Mouse (Mus musculus) forelimb bud, embryonic 11.5 days (tissue): ENCODE results near the gene Tectb.
A peak's percentile ranks its signal among the peaks of the same experiment; 100 is the strongest.

Source experiments
- DNase-seq: peaks from one replicate; pipeline ENCODE4 v3.0.0-alpha.2; 2012; ENCODE audit warnings: low read depth, low spot score

The Tectb gene

GRCm38 (mm10) chr19:55208654-55209053 lies 28.1 kb downstream of the Tectb start:
- no peak for DNase-seq

DNA sequence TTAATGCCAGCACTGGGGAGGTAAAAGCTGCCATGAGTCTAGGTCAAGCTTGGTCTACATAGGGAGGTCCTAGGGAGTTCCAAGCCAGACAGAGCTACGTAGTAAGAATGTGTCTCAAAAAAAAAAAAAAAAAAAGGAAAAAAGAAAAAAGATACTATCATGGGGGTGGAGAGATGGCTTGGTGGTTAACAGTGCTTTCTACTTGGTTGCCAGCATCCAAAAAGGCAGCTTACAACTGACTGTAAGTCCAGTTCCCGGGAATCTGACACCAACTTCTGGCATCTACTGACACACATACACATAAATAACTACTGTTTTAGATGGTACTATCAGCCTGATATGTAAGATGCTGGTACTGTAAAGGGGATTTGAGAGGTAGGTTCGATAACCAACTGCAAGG lies 28.6 kb downstream of the Tectb start:
- DNase-seq, result no peak

- no peak for DNase-seq
These were observed 31.2 kb downstream of the Tectb start for GRCm38 (mm10) chr19:55211698-55212097.

DNA sequence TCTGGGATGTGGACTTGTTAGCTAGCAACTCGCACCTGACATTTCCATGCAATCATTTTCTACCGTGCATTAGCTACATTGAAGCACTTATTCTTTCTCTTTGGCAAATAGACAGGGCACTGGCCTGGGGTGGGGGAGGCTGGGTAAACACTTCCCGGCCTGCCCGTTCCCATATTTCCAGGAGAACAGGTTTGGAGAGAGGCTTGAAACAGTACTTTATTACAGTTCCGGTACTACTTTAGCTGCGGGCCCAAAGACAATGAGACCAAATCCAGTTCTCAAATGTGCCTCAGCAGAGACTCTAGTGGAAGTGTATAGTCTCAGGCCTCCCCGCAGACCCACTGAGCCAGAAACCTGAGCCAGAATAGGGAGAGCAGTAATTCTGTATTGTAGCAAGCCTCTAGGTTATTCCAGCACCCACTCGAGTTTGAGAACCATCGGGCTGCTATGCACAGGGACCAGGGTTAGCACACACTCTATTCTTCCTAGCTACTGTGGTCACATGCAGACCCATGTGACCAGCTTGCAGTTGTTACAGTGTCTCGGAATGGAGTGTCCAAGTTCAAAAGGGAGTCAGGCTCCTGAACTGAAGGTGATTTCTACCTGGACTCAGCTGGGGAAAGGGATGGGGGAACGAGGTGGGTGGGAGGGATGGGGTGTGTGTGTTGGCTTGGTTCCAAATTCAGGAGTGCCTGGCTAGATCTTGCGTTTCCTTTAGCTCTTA lies 33.2 kb downstream of the Tectb start:
- no peak for DNase-seq

DNA sequence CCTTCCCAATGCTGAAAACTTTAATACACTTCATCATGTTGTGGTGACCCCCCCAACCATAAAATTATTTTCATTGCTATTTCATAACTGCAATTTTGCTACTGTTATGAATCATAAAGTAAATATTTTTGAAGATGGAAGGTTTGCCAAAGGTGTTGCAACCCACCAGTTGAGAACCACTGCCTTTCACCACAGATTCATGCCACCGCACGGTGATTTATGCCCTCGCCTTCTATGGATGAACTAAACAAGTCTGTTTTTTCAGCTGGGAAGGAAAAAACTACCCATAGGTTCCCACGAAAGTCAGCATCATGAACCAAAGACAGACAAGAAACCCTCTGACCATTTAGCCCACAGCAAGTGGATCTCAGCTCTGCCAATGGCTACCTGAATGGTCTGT lies 36.3 kb downstream of the Tectb start:
- no peak for DNase-seq

DNA sequence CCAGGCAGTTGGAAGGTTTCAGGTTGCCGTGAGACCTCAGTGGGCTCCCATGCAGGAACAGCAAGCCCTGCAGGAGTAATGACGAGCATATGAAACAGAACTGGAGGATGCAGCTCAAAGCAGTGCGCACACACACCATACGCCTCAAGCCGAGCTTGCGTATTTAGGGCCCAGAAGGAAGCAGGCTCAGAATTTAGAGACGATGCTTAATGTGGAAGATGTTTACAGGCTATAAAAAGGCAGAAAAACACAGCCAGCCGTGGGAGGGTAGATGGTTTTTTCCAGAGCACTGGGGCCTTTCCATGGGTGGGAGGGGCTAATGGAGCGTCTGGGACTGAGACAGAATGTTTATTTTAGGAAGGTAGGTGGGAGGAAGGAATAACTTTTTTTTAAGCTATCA lies 36.8 kb downstream of the Tectb start:
- DNase-seq, result no peak

- peak; percentile 92 for DNase-seq
These were observed 37.7 kb downstream of the Tectb start for GRCm38 (mm10) chr19:55218192-55218739.

- no peak for DNase-seq
These were observed 38.2 kb downstream of the Tectb start for GRCm38 (mm10) chr19:55218741-55219221.

GRCm38 (mm10) chr19:55219359-55219758 lies 38.8 kb downstream of the Tectb start:
- DNase-seq, result no peak

GRCm38 (mm10) chr19:55221208-55221607 lies 40.7 kb downstream of the Tectb start:
- DNase-seq, result no peak

DNA sequence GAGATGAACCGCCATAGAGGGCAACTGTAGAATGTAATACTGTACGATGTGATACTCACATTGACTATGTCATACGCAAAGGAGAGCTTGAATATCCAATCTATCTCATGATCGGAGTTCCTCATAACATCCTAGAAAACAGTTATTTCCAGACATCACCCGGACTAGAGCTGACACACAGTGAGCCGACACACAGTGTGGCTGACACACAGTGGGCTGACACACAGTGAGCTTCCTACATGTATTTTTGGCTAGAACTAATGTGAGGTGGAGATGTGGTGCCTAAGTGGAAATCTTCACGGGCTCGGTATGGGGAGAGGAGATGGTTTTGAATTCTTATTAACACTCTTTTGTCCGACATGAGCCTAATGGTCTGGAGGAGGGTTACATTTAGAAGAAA lies 41.7 kb downstream of the Tectb start:
- DNase-seq, result no peak

DNA sequence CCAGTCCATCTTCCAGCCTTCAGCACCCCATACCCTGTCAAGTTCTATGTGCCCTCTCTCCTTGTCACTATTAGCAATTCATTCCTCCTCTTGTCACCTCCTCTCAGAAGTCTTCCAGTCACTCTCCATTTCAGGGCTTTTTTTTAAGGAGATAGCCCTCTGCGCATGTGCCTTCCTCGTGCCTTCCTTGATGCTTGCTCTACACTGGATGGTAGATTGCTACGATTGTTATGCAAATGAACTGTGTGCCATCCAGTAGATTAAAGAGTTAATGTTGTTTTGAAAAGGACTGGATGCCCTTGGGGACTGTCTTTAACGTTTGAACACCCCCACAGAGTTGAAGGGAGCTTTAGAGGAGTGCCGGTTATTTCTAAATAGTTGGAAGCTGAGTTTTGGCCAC lies 46.1 kb downstream of the Tectb start:
- no peak for DNase-seq

DNA sequence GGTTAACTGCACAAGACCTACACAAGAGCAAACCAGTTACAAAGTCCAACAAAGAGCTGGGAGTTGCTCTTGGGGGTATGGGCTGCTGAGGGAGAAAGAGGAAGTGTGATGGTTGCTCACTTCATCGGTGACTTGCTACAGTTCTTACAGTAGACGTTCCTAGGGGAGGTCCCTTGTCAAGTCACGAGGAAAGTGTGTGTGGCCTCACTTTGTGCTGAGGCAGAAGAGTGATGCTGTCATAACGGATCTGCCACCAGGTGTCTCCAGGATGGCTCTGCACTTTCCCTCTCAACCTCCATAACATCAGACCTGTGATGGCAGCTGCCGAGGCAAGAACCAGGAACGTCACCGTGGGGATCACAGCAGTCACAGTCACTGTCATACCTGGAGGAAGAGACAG lies 46.6 kb downstream of the Tectb start:
- DNase-seq, result no peak

DNA sequence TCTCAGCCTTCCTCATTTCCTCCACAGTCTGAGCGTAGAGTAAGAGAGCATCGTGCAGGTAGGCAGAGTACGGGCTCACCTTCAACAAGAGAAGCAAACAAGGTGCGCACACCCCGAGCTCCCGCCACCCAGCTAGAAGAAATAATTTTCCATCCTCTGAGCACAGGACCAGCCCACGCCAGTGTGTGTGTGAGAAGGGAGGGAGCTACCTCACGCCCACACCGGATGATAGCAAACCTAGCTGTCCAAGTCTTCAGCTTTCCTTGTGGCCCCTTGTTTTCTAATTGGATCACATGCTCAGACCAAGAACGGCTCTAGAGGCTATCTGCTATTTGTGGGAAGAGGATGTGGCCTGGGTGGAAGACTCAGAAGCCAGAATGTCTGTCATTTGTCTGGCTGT lies 50.5 kb downstream of the Tectb start:
- DNase-seq, result no peak

DNA sequence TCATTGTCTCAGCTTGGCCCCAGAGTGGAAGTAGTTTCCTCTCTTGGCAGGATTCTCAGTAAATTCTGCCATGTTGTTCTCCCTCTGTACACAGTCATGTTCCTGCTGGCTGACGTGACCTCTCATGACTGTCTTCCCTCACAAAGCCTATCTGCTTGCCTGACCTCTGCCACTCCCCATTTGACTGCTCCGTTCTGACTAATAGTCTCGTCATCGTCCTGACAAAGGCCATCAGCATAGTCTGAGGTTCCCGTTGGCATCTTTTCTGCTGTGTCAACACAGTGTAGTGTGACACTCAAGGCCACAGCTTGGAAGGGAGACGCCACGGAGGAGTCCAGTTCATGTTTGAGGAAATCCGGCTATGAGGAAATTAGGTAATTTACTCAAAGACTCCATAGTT lies 51.6 kb downstream of the Tectb start:
- DNase-seq, result no peak

DNA sequence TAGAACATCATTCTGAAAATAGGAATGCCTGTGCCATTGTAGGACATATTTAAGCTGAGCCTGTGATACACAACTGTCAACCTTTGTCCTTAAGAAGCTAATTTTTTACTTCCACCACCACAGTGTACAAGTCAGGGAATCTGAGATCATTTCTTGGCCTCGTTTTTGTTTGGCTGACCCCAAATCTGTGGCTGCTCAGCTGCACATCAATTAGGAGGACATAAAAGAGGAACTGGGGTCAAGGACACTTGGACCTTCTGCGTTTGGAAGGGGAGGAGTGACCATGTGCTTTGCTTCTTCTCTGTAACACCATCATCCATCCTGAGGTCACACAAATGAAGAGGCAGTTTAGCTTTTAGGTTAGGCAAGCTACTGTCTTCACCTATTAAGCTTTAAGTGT lies 55.5 kb downstream of the Tectb start:
- DNase-seq, result no peak

DNA sequence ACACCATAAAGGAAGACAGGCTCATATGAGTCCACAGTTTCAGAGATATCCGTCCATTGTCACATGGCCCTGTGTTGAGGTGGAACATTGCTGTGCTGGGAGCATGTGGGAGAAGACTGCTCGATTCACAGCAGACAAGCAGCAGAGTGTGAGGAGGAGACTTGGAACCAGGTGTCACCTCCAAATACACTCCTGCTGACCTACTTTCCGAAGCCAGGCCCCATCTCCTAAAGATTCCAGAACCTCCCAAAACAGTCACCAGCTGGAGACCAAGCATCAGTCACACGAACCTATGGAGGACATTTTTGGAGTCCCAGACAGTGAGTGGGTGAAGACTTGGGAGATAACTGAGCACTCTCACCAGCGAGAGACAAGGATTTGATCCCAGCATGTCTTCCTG lies 56.0 kb downstream of the Tectb start:
- no peak for DNase-seq

- no peak for DNase-seq
These were observed 59.4 kb downstream of the Tectb start for GRCm38 (mm10) chr19:55239766-55240426.

DNA sequence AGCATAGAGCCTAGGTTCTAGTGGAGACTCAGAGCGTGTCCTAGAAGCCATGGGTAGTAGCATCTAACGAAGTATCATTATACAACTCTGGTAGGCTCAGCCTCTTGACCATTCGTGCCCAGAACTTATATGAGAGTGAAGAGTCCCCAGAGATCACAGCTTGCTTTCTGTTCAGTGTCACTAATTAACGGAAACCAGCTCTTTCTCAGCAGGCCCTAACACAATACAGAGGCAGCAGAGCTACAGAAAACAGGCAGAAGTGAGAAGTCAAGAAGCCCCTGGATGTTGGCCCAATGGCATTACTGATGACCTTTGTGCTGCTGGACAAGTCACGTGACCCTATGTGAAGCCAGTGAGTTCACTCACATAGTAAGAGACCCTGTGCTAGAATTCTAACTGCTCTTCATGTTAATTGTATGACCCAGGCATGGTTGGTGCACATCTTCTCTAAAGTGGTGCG lies 60.7 kb downstream of the Tectb start, which contains the start of gene Gucy2g:
TSS of gene Gucy2g (minus strand) at position 51 of the 460 bp plus-strand sequence.
- no peak for DNase-seq

DNA sequence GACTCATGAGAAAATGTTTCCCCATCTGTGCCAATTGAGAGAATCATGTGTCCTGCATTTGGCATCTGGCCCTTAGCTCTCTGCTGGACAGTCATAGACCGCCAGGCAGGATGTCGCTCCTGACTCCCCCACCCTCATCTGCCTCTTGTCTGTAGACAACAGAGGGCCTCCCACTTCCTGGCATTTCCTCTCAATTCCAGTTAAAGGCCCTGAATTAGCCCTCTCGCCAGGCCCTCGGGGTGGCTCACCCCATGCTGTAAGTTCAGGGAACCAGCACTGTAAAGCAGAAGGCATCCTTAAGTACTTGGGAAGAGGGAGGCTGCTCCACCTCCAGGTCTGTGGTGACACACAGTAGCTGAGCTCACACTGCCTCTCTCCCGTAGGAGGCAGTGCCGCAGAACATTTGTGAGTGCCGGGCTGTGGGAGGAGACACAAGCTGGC lies 64.3 kb downstream of the Tectb start:
- peak; percentile 27 for DNase-seq
